Mouse (Mus musculus) embryo, embryonic 10.5 days (tissue): ENCODE data around the gene Sacm1l.

Experiments
- DNase-seq: peaks from one replicate; pipeline ENCODE4 v3.0.0-alpha.2; 2015; ENCODE audit warnings: low spot score

Gene Sacm1l

DNA sequence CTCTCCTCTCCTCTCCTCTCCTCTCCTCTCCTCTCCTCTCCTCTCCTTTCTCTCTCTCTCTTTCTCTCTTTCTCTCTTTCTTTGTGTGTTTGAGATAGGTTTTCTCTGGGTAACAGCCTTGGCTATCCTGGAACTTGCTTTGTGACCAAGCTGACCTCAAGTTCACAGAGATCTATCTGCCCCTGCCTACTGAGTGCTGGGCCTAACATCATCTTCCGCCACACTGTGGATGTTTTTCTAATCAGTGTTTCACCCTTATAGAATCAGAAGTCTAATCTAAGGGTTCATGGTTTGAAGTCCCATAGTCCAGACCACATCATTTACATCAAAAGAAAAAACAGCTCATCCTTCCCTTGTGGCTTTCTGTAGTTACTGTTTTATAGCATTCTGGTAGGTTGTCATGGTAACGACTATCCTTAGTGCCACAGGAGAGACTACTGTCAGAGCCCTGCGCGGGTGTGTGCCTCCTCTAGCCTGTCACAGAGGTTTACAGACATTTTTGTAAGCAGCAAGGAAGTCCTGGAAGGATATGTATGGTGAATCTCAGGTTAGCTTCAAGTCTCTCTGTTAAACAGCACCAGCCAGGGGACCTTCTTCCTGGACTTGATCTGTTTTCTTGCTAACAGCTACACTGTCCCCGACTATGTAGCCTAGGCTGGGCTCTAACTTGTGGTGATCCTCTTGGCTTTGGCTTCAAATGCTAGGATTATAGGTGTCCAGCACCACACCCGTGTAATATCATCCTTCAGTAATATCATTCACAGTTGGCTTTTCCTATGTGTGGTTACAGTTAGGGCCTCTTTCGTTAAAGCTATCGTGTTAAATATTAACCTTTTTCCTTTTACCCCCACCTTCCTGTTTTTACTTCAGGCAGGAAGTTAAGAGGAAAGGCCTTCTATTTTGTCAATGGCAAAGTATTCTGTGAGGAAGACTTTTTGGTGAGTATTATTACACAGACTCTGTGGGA, 19.6 kb upstream of the Sacm1l start:
- no peak for DNase-seq

DNA sequence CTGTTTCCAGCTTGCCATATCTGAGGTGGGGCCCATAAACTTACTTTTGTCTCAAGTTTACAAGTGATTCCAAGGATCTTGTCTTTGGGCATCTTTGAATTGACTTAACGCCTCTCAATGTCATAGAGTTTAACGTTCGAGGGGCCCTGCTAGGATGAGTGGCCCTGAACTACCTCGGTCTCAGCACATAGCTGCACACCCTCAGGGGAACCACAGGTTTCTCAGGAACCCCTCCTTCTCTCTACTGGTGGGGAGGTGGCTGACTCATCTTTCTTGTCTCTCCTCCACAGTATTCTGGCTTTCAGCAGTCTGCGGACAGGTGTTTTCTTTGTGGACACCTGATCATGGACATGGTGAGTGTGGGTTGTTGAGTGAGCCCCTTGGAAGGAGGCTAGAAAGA, 18.6 kb upstream of the Sacm1l start:
- DNase-seq, result no peak

DNA sequence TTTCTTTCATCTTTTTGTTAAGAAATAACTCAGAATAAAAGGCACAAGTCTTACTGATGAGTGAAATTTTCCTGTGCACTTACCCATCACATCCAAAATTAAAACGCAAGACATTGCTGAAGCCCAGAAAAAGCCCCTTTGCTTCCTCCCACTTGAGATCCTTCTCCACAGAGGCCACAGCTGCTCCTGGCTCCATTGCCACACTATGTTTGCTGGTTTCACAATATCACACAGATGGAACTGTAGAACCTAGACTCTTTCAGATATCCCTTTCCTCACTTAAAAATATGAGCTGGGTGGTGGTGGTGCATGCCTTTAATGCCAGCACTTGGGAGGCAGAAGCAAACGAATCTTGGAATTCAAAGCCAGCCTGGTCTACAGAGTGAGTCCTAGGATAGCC, 17.1 kb upstream of the Sacm1l start:
- DNase-seq, result no peak

DNA sequence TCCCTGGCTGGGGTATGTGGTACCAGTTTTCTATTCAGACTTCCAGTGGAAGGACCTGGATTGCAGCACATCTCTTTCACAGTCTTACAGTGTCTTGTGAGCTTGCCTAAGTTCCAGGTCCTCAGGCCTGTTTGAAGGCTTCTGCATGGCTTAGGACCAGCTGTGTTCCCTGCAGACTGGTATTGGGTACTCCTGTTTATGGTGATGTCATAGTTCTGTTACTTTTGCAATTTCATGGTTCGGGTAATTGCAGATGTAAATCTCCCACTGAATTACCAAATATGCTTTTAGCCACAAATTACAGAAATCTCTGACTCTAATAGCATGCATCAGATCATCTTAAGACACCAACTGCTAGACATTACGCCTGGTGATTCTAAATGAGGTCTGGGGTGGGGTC, 14.5 kb upstream of the Sacm1l start:
- no peak for DNase-seq

DNA sequence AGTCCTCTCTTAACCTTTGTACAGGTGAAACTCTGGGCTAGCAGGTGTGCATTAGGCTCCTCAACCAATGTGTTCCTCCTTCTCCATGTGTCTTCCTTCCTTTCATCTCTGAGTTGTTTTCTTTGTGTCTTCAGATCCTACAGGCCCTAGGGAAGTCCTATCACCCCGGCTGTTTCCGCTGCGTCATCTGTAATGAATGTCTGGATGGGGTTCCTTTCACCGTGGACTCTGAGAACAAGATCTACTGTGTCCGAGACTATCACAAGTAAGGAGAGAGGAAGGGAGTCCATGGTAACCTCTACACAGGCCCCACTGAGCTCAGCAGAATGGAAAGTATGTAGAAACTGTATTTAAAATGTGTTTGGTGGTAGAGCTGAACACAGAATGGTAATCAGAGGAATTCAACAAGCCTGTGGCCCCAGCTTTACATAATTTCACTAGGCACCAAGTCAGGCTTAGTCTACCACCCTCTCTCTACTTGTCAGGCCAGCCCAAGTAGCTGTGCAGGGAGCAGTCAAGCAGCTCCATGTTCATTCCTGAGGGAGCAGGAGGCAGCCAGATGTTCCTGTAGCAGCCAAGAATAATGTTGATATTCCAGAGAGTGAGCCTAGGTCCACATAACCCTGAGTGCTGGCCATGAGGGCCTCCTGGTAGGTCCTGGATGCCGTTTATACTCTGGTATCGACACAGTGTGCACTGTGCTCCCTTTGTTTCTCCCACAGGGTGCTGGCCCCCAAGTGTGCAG, 12.7 kb upstream of the Sacm1l start:
- no peak for DNase-seq

DNA sequence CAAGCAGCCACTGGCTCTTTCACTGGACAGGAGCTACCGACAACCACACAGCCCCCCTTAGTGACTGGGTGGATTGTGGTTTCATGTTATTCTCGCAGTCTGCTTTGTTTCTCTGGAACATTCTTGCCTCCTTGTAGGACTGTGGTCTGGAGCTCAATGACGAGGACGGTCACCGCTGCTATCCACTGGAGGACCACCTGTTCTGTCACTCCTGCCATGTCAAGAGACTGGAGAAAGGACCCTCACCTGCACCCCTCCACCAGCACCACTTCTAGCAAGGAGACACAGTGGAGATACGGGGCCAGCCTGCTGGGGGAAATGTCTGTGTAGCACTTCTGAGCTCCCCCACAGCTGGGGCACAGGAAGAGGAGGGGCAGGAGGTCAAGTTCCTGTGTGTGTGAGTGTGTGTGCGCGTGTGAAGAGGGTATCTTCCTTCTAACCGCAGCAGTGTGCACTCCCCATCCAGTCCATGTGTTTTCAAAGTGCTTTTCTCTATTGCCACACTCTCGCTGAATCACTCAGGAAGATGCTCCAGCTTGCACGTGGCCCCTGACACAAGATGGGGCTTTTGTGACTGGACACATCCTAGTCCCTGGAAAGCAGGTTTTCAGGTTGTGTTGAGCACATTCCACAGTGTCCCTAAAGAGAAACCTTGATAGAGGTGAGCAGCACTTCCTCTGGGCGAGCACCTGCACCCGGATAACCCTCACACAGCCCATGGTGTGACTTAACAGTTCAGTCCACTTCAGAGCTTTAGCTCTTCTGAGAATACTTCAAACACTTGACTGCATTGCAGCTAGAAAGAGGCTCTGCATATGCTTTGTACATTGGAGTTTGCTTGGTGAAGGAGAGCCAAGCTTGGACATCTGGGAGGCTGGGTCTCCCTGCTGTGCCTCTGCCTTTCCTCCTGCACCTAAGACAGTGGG, 10.3 kb upstream of the Sacm1l start:
- no peak for DNase-seq

DNA sequence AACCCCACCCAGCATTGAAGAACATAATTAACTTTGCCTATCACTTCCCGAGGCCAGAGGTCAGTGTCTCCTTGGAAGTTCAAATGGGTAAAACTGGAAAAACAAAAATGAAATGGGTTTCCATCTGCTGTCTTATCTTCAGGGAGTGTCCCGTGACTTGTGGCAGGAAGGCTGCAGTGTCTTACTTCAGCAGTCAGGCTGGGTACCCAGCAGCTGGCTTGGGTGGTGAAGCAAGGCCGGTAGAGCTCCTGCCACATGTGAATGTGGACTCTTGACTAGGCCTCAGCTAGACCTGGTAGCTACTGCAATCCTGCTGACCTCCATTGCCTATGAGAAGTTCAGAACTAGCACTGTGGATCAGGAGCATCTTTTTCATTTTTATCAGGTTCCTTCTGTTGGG, 8.8 kb upstream of the Sacm1l start:
- no peak for DNase-seq

DNA sequence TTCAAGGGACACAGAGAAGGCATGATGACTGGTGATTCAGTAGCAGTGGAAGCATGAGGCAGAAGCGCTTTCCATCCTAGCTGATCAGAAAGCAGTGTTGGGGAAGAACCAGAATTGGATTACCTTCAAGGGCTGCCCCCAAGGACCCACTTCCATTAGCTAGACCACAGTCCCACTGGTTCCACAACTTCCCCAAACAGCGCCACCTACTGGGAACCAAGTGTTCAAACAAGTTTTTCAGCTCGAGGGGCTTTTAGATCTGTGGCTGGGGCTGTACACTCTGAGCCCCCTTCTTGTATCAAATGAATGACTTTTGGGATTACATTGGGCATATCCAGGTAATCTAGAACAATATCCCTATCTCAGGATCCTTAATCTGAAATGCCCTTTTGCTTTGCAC, 5.9 kb upstream of the Sacm1l start:
- DNase-seq, result peak; percentile 60

DNA sequence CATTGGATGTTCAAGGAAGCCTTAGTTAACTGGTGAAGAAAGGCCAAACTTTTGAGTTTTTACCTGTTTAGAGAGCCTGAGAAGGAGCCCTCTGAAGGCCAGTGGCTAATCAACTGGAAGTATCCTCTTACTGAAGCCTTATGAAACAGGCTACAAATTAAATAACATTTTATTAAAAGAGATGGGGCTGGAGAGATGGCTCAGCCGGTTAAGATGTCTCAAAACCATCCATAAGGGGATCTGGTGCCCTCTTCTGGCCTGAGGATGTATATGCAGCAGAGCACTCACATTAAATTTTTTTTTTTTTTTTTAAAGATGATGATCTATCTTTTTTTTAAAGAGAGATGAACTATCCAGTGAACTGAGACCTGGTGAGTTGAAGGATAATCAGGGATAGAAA, 4.5 kb upstream of the Sacm1l start:
- DNase-seq, result peak; percentile 84

DNA sequence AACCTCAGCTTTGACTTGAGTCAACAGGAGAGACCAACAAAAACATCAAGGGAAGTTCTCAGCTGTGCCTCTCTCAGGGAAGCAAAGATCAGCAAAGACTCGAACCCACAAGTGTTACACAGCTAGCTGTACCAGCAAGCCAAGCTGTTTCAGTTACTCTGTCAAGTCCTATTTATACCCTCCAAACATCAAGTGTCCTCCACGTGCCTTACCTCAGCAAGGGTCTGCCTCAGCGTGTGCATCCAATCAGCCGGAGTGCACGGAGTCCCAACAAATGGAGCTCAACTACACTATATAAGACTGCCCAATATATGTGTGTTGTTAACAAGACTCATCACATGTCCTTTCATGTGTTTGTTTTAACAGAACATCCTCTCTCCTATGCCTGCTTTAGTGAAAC, 3.1 kb upstream of the Sacm1l start:
- DNase-seq, result no peak

DNA sequence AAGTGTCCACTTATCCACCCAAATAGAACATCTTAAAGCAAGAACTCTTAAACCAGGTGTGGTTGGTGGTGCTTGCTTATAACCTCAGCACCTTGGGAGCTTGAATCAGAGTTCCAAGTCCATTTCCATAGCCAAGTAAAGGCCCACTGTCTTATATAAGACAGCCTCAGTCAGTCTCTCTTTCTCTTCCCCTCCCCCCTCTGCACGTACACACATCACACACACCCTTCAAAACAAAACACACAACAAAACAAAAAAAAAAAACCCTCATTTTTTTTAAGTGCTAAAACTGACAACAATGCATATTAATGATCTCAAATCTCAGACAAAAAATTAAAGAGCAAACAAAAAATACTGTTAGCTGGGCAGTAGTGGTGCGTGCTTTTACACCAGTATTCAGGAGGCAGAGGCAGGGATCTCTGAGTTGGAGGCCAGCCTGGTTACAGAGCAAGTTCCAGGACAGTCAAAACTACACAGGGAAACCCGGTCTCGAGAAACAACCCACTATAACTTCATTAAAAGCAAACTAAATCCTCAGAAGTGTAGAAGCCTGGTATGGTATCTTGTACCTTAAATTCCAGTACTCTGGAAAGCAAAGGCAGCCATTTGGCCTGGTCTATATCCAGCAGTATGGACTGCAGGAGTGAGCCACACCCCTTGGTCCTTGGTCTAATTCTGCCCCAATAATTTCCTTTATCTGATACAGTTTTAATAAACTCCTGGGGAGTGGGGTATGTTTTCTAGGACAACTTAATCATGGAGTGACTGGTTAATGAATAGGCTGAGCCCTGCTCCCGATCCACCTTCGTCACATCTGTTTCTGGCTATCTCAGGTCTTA, 1.3 kb upstream of the Sacm1l start:
- DNase-seq, result peak; percentile 21

DNA sequence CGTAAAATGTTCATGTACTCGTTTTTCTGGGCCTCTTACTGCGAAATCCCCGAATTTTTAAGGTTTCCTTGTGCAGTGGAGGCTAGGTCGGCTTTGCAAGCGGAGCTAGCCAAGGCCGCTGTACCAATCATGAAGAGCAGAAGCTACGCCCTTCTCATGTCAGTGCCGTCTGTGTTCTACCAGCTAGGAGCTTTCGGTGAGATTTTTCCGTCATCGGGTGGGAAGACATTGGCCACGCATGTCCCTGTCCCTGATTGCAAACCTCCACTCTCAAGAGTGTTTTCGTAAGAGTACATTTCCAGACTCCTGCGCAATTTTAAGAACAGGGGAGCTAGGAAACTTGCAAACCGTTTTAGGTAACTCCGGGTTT, 648 bp upstream of the Sacm1l start:
- DNase-seq, result peak; percentile 65

DNA sequence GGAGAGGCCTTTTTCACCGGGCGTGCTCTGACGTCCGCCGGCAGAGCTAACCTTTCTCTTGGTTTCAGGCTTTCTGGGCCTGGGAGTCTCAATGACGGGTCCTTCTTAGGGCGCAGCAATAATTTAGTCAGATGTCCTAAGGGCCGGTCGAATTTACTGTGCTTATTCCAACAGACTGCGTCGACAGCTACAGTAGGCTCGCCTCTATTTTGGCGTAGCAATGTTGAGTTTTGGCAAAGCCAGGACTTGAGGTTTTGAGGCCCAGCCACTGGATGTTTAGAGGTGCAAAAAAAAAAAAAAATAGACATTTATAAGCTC, 558 bp downstream of the Sacm1l start:
- peak; percentile 63 for DNase-seq

DNA sequence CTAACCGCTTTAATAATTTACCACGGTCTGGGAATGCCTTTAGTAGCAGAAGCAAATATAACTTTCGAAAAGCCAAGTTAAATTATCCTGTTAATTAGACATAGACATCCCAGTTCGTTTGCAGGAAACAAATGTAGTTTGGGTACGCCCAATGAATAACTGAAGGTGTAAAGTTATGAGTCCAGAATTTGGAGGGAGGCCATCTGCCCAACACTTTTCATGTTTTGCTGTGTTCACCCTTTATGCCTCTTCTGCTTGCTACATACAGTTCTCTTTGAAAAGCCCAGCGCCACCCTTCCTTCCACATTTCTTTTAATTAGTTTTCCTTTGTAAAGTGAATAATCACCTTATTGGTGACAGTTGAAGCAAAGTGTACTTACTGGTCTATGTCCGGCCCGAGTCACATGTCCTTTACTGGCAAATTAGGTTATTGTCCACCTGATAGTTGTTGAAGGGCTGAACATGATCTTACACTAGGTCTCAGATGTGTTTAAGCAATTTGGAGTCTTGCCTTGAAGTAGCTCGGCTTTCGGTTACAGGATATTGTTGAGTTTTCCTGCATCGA, 1.1 kb downstream of the Sacm1l start:
- DNase-seq, result no peak

DNA sequence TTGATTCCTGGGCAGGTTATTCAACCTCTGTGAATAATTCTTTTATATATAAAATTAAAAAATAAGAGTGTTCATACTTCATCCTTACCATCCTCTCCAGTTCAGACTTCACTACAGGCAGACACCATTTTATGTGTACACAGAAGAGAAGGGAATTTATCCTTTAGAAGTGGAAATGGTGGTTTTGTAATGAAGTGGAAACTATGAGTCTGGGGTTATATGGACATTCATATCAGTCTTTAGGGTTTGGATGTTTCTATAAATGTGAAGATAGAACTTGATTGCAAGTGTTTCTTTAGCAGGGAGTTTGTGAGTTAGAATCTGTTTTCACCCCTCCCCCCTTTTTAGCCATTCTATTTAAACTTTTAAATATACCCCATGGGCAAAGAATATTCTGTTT, 1.7 kb downstream of the Sacm1l start:
- no peak for DNase-seq

DNA sequence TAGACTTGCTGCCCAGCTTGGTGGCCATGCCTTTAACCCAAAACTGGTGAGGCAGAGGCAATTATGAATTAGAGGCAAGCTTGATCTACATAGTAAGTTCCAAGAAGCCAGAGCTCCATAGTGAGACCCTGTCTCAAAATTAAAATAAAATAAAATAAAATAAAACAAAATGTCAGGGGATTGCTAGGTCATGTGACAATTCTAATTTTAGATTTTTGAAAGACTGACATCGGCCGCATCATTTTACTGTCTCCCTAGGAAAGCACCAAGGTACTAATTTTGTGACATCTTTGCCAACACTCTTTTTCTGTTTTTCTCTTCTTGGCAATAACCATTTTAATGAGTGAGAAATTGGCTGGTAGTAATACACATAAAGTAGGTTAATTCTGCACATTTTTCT, 7.1 kb downstream of the Sacm1l start:
- no peak for DNase-seq

DNA sequence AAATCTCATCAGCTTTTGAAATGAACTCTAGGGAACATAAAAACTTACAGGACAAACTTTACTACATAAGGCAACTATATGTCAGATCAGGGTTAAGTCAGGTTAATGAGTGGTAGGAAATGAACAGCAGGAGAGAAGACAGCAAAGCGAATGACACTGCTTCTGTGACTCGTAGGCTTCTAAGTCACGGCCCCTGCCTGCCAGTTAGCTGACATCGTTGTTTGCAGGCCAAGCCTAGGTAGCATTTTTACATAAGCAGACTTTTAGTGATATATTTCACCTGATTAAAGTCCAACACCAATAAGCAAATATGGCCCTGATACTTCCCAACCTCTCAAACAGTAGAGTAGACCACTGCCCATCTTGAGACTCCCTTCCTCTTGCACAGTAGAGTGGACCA, 8.6 kb downstream of the Sacm1l start:
- no peak for DNase-seq

DNA sequence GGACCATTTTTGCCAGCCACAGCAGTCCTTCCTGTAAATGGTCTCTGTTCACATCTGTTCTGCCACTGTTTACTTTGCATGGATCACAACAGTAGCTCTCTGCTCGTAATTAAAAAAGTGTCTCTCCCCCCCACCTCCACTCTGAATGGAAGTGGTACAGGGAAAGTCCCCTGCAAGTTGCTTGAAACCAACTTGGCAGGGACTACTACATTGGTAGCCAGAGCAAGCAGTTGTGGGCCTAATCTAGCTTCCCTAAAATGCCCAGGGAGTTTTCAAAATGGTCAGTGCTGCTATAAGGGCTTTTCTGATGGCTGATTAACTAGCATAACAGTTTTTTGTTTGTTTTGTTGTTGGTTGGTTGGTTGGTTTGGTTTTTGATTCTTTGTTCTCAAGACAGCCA, 9.5 kb downstream of the Sacm1l start:
- no peak for DNase-seq

DNA sequence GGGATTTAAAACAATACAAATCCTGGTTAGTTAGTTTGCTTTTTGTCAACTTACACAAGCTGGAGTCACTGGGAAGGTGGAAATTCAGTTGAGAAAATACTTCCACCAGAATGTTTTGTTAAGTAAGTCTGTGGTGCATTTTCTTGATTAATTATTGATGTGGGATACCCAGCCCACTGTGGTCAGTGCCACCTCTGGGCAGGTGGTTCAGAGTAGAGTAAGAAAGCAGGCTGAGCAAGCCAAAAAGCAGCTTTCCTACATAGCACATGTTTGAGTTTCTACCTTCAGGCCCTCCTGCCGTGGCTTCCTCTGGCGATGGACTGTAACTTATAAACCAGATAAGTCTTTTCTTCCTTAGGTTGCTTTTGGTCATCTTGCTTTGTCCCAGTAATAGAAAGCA, 10.3 kb downstream of the Sacm1l start:
- DNase-seq, result no peak

DNA sequence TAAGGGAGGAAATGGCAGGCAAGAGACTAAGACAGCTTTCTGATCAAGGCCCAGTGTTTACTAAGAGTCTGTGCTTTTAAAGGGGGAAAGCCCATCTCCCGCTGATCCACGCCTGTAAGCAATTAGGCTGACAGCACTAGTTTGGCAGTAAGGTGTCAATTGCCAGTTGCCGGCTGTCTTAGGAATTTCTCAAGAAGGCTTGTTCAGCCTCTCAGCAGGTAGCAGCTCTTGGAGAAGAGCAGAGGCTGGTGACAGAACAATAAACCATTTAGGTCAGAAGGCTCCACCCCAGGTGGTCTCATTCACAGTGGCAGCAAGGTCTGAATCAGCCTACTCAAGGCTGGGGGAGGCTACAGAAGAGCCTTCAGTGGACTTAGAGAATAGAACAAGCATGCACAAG, 25.0 kb downstream of the Sacm1l start:
- DNase-seq, result peak; percentile 62
